Mouse (Mus musculus) ES-E14 (cell line): Measurements from ENCODE around the gene Myo5a.

Experiments
- HCFC1 ChIP-seq: IDR thresholded peaks from 2 replicates; pipeline ENCODE4 v1.6.1; 2012; ENCODE audit warnings: low read length, inconsistent platforms, borderline replicate concordance; ENCODE audit not compliant: insufficient read depth
- ZNF384 ChIP-seq: IDR thresholded peaks from 2 replicates; pipeline ENCODE4 v1.6.1; 2012; ENCODE audit warnings: low read depth, low read length, inconsistent platforms

GRCm38 (mm10) chr9:75121126-75121525 lies 50.3 kb downstream of the Myo5a start:
- TF ChIP-seq HCFC1 (no peak), ZNF384 (no peak)
